Mouse (Mus musculus) liver, adult 2 months (tissue): Measurements from ENCODE around the gene Dhrs7c. TPM values are rescaled to one million over a fixed set of nuclear protein-coding genes. Genes with fewer than 3 reads are reported as not detected.

Source experiments
- DNase-seq: peaks from one replicate; pipeline ENCODE4 v3.0.0-alpha.2; 2011; ENCODE audit warnings: low read depth, low spot score; ENCODE audit errors: extremely low read depth
- H3K27ac ChIP-seq: fragments of 200-500 bp; replicated peaks from 2 replicates; pipeline ENCODE4 v1.5.1; 2012; ENCODE audit warnings: low read depth, mild to moderate bottlenecking, control low read depth, inconsistent platforms, low read length; ENCODE audit not compliant: insufficient read depth
- H3K27me3 ChIP-seq: fragments of 200-500 bp; 2 replicates; pipeline ENCODE4 v1.6.1; 2012; ENCODE audit warnings: mild to moderate bottlenecking, moderate library complexity, low read length, inconsistent platforms; ENCODE audit not compliant: control insufficient read depth, insufficient read depth
- H3K36me3 ChIP-seq: fragments of 200-500 bp; 2 replicates; pipeline ENCODE4 v1.6.1; 2012; ENCODE audit warnings: low read length, inconsistent platforms; ENCODE audit not compliant: control insufficient read depth, insufficient read depth
- H3K4me1 ChIP-seq: fragments of 200-500 bp; 2 replicates; pipeline ENCODE4 v1.6.1; 2011; ENCODE audit warnings: low read length; ENCODE audit not compliant: control insufficient read depth, insufficient read depth
- H3K4me3 ChIP-seq: fragments of 200-500 bp; 2 replicates; pipeline ENCODE4 v1.5.1; 2011; ENCODE audit warnings: low read depth, mild to moderate bottlenecking, control low read depth, low read length, moderate library complexity; ENCODE audit not compliant: insufficient read depth
- H3K79me2 ChIP-seq: fragments of 200-500 bp; 2 replicates; pipeline ENCODE4 v1.6.1; 2012; ENCODE audit warnings: inconsistent platforms, mild to moderate bottlenecking, low read length, moderate library complexity; ENCODE audit not compliant: control insufficient read depth, insufficient read depth
- H3K9ac ChIP-seq: fragments of 200-500 bp; 2 replicates; pipeline ENCODE4 v1.6.1; 2012; ENCODE audit warnings: low read depth, mild to moderate bottlenecking, control low read depth, inconsistent platforms, low read length
- CTCF ChIP-seq: fragments of 200-500 bp; IDR thresholded peaks from 2 replicates; pipeline ENCODE4 v1.5.1; 2011; ENCODE audit warnings: low read depth, low read length, control low read depth
- POLR2A ChIP-seq: fragments of 200-500 bp; IDR thresholded peaks from 2 replicates; pipeline ENCODE4 v1.6.1; 2011; ENCODE audit warnings: low read length, control low read depth; ENCODE audit not compliant: insufficient read depth; ENCODE audit errors: extremely low read depth
- WGBS: fragments of 180-500 bp; shearing (Covaris S2); methylation state at CpG from one replicate; pipeline ENCODE4 v1.1.7; 2018; 5-methylcytosine and 5-hydroxymethylcytosine counted together
- polyA plus RNA-seq: library from polyadenylated mRNA; depleted of rRNA; stranded (reverse); fragments of >200 nt; gene quantifications from 2 replicates; pipeline ENCODE4 v1.2.3, GENCODE M21; 2012; rRNA removed
- total RNA-seq: library from RNA; depleted of rRNA; stranded (reverse); fragments of >200 nt; gene quantifications from 2 replicates; pipeline ENCODE4 v1.2.3, GENCODE M21; 2014; rRNA removed

The Dhrs7c gene
- total RNA-seq (not detected in 2 replicates), polyA plus RNA-seq (not detected in 2 replicates)

DNA sequence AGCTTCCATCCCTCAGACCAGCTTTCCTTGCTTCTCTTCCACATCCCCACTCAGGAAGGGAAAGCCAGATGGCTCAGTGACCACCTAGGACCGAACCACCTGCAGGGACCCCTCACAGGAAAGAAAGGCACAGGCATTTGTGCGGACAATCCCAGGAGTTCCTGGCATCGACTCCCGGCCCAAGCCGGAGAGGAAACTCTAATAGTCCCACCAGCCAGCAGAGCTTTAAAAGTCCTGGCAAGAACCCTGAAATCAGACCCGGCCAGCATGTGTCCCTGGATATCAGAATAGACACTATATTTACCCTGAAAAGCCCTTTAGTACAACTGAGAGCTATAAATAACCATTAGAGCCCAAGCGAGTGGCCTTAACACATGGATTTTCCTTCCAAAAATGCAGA, at the start of gene Dhrs7c:
TSS of gene Dhrs7c (plus strand) at position 257 of the 400 bp plus-strand sequence.
- H3K9ac ChIP-seq: no peak within 1 kb of the TSS
- 81% methylated on average over 7 of the region's 7 CpGs for WGBS
- TF ChIP-seq POLR2A (no peak), CTCF (no peak)

DNA sequence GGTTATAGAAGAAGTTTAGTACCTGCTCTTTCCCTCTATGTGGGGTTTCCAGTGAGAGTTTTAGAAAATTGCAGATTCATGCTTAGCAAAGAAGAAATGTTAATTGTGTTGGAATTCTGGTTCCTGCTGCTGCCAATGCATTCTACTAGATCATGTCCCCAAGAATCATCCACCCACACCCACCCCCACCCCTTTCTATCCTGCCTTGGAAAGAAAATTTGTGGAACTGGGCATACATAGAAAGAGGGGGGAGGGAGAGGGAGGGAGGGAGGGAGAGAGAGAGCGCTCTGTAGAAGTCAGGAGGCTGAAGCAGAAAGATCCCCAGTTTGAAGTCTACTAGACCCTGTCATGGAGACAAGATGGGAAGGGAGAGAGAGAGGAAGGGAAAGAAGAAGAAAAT, 41.7 kb upstream of the Dhrs7c start:
- Histone ChIP-seq H3K27me3 (no peaks in the 10 kb centered on the region), H3K36me3 (no peaks in the 10 kb centered on the region), H3K4me3 (no peak overlapping the region), H3K9ac (no peak overlapping the region), H3K4me1 (no peaks in the 10 kb centered on the region), H3K79me2 (no peaks in the 10 kb centered on the region), H3K27ac (no peak overlapping the region)
- no peak for TF ChIP-seq POLR2A
- no peak for TF ChIP-seq CTCF
- 100% methylated on average over 1 of the region's 1 CpGs for WGBS
- DNase-seq: no peak

More for the DNA sequence above, at the start of gene Dhrs7c:
- no peak within 1 kb of the TSS for H3K4me3 ChIP-seq
- H3K36me3 ChIP-seq: no peaks in the 10 kb centered on the region
- no peaks in the 10 kb centered on the region for H3K4me1 ChIP-seq
- H3K27me3 ChIP-seq: no peaks in the 10 kb centered on the region
- DNase-seq: no peak
- H3K79me2 ChIP-seq: no peaks in the 10 kb centered on the region
- no peak within 1 kb of the TSS for H3K27ac ChIP-seq

GRCm38 (mm10) chr11:67757373-67758167, 40.4 kb upstream of the Dhrs7c start:
- Histone ChIP-seq H3K4me1 (no peaks in the 10 kb centered on the region), H3K9ac (no peak overlapping the region), H3K27me3 (no peaks in the 10 kb centered on the region), H3K79me2 (no peaks in the 10 kb centered on the region), H3K36me3 (no peaks in the 10 kb centered on the region), H3K4me3 (no peak overlapping the region), H3K27ac (no peak overlapping the region)
- DNase-seq: peak; percentile 44
- TF ChIP-seq POLR2A (no peak), CTCF (no peak)
- 54% methylated on average over 15 of the region's 15 CpGs for WGBS

GRCm38 (mm10) chr11:67771053-67771452, 26.9 kb upstream of the Dhrs7c start, which contains the start of gene Glp2r:
Glp2r (minus strand) TSS chr11:67771153.
- Histone ChIP-seq H3K4me1 (no peaks in the 10 kb centered on the region), H3K79me2 (no peaks in the 10 kb centered on the region), H3K27ac (no peak within 1 kb of the TSS), H3K4me3 (no peak within 1 kb of the TSS), H3K36me3 (no peaks in the 10 kb centered on the region), H3K27me3 (no peaks in the 10 kb centered on the region), H3K9ac (no peak within 1 kb of the TSS)
- WGBS: 69% methylated on average over 14 of the region's 14 CpGs
- no peak for DNase-seq
- TF ChIP-seq CTCF: no peak
- no peak for TF ChIP-seq POLR2A

GRCm38 (mm10) chr11:67771691-67772090, 26.3 kb upstream of the Dhrs7c start:
- no peak for TF ChIP-seq CTCF
- no peak for TF ChIP-seq POLR2A
- Histone ChIP-seq H3K4me1 (no peaks in the 10 kb centered on the region), H3K79me2 (no peaks in the 10 kb centered on the region), H3K27me3 (no peaks in the 10 kb centered on the region), H3K9ac (no peak overlapping the region), H3K36me3 (no peaks in the 10 kb centered on the region), H3K4me3 (no peak overlapping the region), H3K27ac (no peak overlapping the region)
- no peak for DNase-seq
- WGBS: 59% methylated on average over 2 of the region's 2 CpGs

- Histone ChIP-seq H3K4me1 (no peaks in the 10 kb centered on the region), H3K27me3 (no peaks in the 10 kb centered on the region), H3K79me2 (no peaks in the 10 kb centered on the region), H3K27ac (no peak overlapping the region), H3K36me3 (no peaks in the 10 kb centered on the region), H3K4me3 (no peak overlapping the region), H3K9ac (no peak overlapping the region)
- peak; percentile 8 for DNase-seq
- 25% methylated on average over 8 of the region's 8 CpGs for WGBS
- no peak for TF ChIP-seq CTCF
- no peak for TF ChIP-seq POLR2A
Observed at GRCm38 (mm10) chr11:67772577-67772976, 25.4 kb upstream of the Dhrs7c start.
